Mouse (Mus musculus): Measurements from ENCODE around the gene Hsf4. TPM values are rescaled to one million over a fixed set of nuclear protein-coding genes. Genes with fewer than 3 reads are reported as not detected.

Hsf4 gene
- polyA plus RNA-seq, 1 experiment from 2014 or later = 0.33 TPM

DNA sequence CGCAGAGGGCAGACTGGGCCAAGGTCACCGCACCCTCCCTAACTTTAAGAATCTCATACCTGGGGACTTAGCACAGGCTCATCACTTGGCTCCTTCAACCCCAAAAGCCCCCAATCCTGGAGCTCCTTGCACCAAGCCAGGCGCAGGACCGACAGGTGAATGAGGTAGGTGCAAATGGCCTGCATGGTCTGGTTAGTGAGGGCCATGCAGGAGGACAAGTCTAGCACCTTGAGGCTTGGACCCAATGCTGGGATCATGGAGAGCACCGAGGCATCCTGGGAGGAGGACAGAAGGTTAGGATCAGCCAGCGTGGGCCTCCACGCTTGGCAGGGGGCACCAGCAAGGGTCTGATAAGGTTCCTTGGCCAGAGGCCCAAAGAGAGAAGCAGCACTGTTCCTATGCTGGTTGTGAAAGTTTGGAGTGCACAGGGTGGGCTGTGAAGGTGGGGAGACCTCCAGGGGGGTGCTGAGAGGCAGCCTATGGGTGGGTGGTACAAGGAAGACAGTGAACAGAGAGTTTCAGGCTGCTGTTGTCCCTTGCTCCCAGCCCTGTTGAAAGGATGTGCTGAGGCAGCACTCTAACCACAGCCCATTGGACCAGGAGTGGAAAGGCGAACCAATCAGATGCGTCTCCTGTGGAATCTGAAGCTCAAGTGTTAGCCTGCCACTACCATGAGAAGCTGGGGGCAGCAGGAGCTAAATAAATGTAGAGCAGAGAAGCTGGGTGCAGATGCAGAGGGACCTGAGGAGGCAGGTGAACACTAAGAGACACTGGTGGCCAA, 44.2 kb downstream of the Hsf4 start:
- WGBS = 67% methylated on average over 9 of the region's 9 CpGs
- H3K27ac ChIP-seq (ENCODE audit: low read depth) = no peak overlapping the region
- peaks cover 69% of the 10 kb centered on the region for H3K36me3 ChIP-seq (ENCODE audit: insufficient read depth)

DNA sequence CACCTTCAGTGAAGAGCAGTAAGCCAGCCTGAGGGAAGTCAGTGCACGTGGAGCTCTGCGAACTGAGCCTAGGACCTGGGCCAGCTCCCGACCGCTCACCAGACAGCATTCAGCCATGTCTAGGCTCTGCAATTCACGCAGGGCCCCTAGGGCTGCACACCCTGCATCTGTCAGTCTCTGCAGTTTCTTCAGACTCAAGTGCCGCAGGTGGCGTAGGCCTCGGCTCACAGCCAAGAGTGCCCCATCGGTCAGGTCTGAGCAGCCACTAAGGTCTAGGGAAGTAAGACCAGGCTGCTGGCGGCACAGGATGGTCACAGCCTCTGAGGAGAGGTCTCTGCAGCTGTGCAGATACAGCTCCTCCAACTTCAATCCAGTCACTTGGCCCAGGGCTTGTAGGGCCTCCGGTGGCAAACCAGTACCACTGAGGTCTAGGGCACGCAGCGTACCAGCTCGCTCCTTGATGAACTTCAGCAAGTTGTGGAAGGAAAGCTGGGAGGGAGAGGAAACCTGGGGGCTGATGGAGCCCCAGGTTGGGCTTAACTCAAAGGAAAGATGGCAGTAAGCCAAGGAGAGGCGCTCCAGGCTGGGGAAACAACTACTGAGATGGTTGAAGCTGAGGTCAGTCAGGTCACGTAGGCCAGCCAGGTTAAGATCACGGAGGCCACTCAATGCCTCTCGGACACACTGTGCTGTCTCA, 45.6 kb downstream of the Hsf4 start:
- DNase-seq = no peak
- Histone ChIP-seq H3K9me3 (ENCODE audit: low read depth, low read length) (no peaks in the 10 kb centered on the region), H3K27me3 (ENCODE audit: insufficient read depth, low read length) (no peaks in the 10 kb centered on the region), H3K27ac (ENCODE audit: low read depth) (no peak overlapping the region), H3K4me1 (ENCODE audit: insufficient read depth) (no peaks in the 10 kb centered on the region), H3K36me3 (ENCODE audit: insufficient read depth) (peaks cover 67% of the 10 kb centered on the region), H3K9ac (no peak overlapping the region), H3K4me3 (ENCODE audit: low read depth, low read length) (no peak overlapping the region), H3K4me2 (no peak overlapping the region)
- 82% methylated on average over 18 of the region's 18 CpGs for WGBS
- TF ChIP-seq CTCF (IDR thresholded peaks at IDR 0.05; ENCODE audit: low read depth) = no peak
- peak; percentile 32; the same call in 1 of the 2 replicates for ATAC-seq (ENCODE audit: insufficient read depth)

More for the DNA sequence above, 44.2 kb downstream of the Hsf4 start:
- Histone ChIP-seq H3K9ac (no peak overlapping the region), H3K4me2 (no peak overlapping the region), H3K9me3 (ENCODE audit: low read depth, low read length) (no peaks in the 10 kb centered on the region), H3K4me1 (ENCODE audit: insufficient read depth) (no peaks in the 10 kb centered on the region), H3K4me3 (ENCODE audit: low read depth, low read length) (no peak overlapping the region), H3K27me3 (ENCODE audit: insufficient read depth, low read length) (no peaks in the 10 kb centered on the region)
- ATAC-seq (ENCODE audit: insufficient read depth) = no peak
- no peak for DNase-seq
- no peak for TF ChIP-seq CTCF (IDR thresholded peaks at IDR 0.05; ENCODE audit: low read depth)

DNA sequence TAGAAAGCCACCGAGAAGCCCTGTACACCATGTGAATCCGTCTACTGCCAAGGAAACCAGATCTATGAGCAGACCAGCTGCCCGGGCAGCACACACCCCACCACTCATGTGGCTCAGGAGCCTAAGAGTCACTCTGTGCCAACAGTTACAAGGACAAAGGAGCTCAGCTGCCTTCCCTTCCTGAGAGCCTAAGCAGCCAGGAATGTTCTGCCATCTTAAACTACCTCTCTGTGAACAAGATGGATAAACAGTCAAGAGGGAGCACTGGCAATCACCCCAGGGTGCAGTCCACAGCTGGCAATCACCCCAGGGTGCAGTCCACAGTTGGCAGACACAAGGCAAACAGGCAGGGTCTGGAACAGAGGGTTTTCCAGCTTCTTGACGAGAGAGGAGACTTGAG, 48.3 kb downstream of the Hsf4 start:
- WGBS = 87% methylated on average over 4 of the region's 4 CpGs
- DNase-seq = no peak
- Histone ChIP-seq H3K4me1 (ENCODE audit: insufficient read depth) (no peaks in the 10 kb centered on the region), H3K27ac (ENCODE audit: low read depth) (no peak overlapping the region), H3K4me3 (ENCODE audit: low read depth, low read length) (no peak overlapping the region), H3K36me3 (ENCODE audit: insufficient read depth) (peaks cover 56% of the 10 kb centered on the region), H3K4me2 (no peak overlapping the region), H3K27me3 (ENCODE audit: insufficient read depth, low read length) (no peaks in the 10 kb centered on the region), H3K9me3 (ENCODE audit: low read depth, low read length) (no peaks in the 10 kb centered on the region), H3K9ac (no peak overlapping the region)
- TF ChIP-seq CTCF (IDR thresholded peaks at IDR 0.05; ENCODE audit: low read depth) = no peak
- no peak for ATAC-seq (ENCODE audit: insufficient read depth)

DNA sequence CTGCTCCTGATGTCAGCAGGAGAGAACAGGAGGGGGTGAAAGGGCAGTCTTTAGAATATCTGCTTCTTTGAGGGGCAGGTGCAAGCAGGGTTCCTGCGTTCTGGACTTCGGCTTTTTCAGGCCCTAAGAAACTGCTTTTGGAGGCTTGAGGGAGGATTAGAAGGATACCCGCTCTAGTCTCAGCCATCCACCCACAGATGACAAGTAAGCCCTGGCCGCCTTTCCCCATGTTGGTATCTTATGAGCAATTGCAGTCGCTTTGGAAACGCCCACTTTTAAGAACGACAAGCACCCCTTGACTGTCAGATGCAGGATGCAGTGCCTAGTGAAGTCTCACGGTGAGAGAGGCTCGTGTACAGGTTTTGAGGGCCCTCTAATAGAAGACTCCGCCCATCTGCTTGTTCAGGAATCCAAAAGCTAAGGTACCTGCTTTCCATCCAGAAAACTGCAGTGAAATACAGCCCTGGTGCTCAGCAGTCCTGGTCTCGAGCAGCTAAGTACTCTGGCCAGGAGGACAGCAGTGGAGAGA, 49.1 kb downstream of the Hsf4 start:
- H3K27me3 ChIP-seq (ENCODE audit: insufficient read depth, low read length) = no peaks in the 10 kb centered on the region
- ATAC-seq (ENCODE audit: insufficient read depth) = no peak
- WGBS = 75% methylated on average over 11 of the region's 11 CpGs
- H3K9ac ChIP-seq = no peak overlapping the region
- no peak for DNase-seq
- TF ChIP-seq CTCF (IDR thresholded peaks at IDR 0.05; ENCODE audit: low read depth) = no peak
- H3K4me3 ChIP-seq (ENCODE audit: low read depth, low read length) = no peak overlapping the region
- H3K27ac ChIP-seq (ENCODE audit: low read depth) = no peak overlapping the region
- H3K4me2 ChIP-seq = no peak overlapping the region
- H3K36me3 ChIP-seq (ENCODE audit: insufficient read depth) = peaks cover 52% of the 10 kb centered on the region
- no peaks in the 10 kb centered on the region for H3K4me1 ChIP-seq (ENCODE audit: insufficient read depth)
- no peaks in the 10 kb centered on the region for H3K9me3 ChIP-seq (ENCODE audit: low read depth, low read length)

DNA sequence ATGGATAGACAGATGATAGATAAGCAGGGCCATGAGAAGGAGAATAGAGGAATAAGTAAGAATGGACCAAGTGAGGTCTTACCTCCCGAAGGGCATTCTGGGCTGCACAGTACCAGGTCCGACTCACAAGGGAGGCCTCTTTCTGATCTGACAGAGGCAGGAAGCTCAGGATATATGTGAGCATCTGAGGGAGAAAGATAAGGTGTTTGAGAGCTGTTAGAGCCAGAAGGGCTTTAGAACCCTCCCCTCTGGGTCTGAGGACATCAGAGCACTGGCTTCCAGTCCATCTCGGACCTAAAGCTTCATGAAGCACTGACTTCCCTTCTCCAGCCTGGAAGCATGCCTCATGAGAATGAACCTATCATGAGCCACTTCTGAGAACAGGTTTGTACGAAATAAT, 53.6 kb downstream of the Hsf4 start:
- H3K4me3 ChIP-seq (ENCODE audit: low read depth, low read length) = no peak overlapping the region
- H3K36me3 ChIP-seq (ENCODE audit: insufficient read depth) = peaks cover 37% of the 10 kb centered on the region
- H3K4me1 ChIP-seq (ENCODE audit: insufficient read depth) = peaks cover 13% of the 10 kb centered on the region; the same call in 1 of the 2 replicates
- H3K27me3 ChIP-seq (ENCODE audit: insufficient read depth, low read length) = no peaks in the 10 kb centered on the region
- ATAC-seq (ENCODE audit: insufficient read depth) (no peak), DNase-seq (no peak)
- no peak overlapping the region; the same call in 1 of the 2 replicates for H3K4me2 ChIP-seq
- no peak overlapping the region for H3K27ac ChIP-seq (ENCODE audit: low read depth)
- no peak for TF ChIP-seq CTCF (IDR thresholded peaks at IDR 0.05; ENCODE audit: low read depth)
- H3K9ac ChIP-seq = no peak overlapping the region
- no peaks in the 10 kb centered on the region for H3K9me3 ChIP-seq (ENCODE audit: low read depth, low read length)
- WGBS = 86% methylated on average over 4 of the region's 4 CpGs

MicroRNAs within 50 kb of the gene (microRNA counts, 519-probe panel; counts per million panel counts)
- 2,315 counts per million, percentile 37 among the panel's probes with 10 or more counts for microRNA mmu-miR-328

Small RNA genes lying within 50 kb of the gene (microRNA-seq; reads per million reads assigned to microRNA genes)
- gene Gm27320 (ENCODE audit: borderline number of aligned reads) (not detected), gene Mir328 (ENCODE audit: borderline number of aligned reads) (255 reads per million, percentile 59 among the genes with 10 or more reads in this experiment)

Other genes with a start within 250 kb of the Hsf4 start
- gene Ces3a, start 221.2 kb upstream of the Hsf4 start, polyA plus RNA-seq (2014; fragmentation: Nextera tagmentation; extraction: Ambion mirVana) = not detected in 2 replicates
- not detected in 2 replicates for gene Ces3b, start 186.0 kb upstream of the Hsf4 start, polyA plus RNA-seq (2014; fragmentation: Nextera tagmentation; extraction: Ambion mirVana)
- not detected in 2 replicates for gene Ces4a, start 138.0 kb upstream of the Hsf4 start, polyA plus RNA-seq (2014; fragmentation: Nextera tagmentation; extraction: Ambion mirVana)
- 81.4 and 85.2 TPM in 2 replicates for gene Cbfb, start 99.1 kb upstream of the Hsf4 start, polyA plus RNA-seq (2014; fragmentation: Nextera tagmentation; extraction: Ambion mirVana)
- 35.4 and 36.1 TPM in 2 replicates for gene D230025D16Rik, start 44.7 kb upstream of the Hsf4 start, polyA plus RNA-seq (2014; fragmentation: Nextera tagmentation; extraction: Ambion mirVana)
- 17.4 and 21.2 TPM in 2 replicates for gene B3gnt9, start 14.6 kb upstream of the Hsf4 start, polyA plus RNA-seq (2014; fragmentation: Nextera tagmentation; extraction: Ambion mirVana)
- 24.3 and 26.1 TPM in 2 replicates for gene Tradd, start 5.2 kb upstream of the Hsf4 start, polyA plus RNA-seq (2014; fragmentation: Nextera tagmentation; extraction: Ambion mirVana)
- gene Fbxl8, start 5.2 kb upstream of the Hsf4 start, polyA plus RNA-seq (2014; fragmentation: Nextera tagmentation; extraction: Ambion mirVana) = 3.8 and 4.6 TPM in 2 replicates
- 0.61 and 1.1 TPM in 2 replicates for gene Nol3, start 6.3 kb downstream of the Hsf4 start, polyA plus RNA-seq (2014; fragmentation: Nextera tagmentation; extraction: Ambion mirVana)
- gene 4931428F04Rik, start 20.1 kb downstream of the Hsf4 start, polyA plus RNA-seq (2014; fragmentation: Nextera tagmentation; extraction: Ambion mirVana) = 9.0 and 9.5 TPM in 2 replicates
- 31.9 and 33.3 TPM in 2 replicates for gene Exoc3l, start 26.3 kb downstream of the Hsf4 start, polyA plus RNA-seq (2014; fragmentation: Nextera tagmentation; extraction: Ambion mirVana)
- 102 and 112 TPM in 2 replicates for gene E2f4, start 27.9 kb downstream of the Hsf4 start, polyA plus RNA-seq (2014; fragmentation: Nextera tagmentation; extraction: Ambion mirVana)
- gene Elmo3, start 35.8 kb downstream of the Hsf4 start, polyA plus RNA-seq (2014; fragmentation: Nextera tagmentation; extraction: Ambion mirVana) = 5.2 and 8.0 TPM in 2 replicates
- gene Lrrc29, start 56.5 kb downstream of the Hsf4 start, polyA plus RNA-seq (2014; fragmentation: Nextera tagmentation; extraction: Ambion mirVana) = 2.7 and 3.1 TPM in 2 replicates
- gene Tmem208, start 56.6 kb downstream of the Hsf4 start, polyA plus RNA-seq (2014; fragmentation: Nextera tagmentation; extraction: Ambion mirVana) = 108 and 115 TPM in 2 replicates
- gene Fhod1, start 78.2 kb downstream of the Hsf4 start, polyA plus RNA-seq (2014; fragmentation: Nextera tagmentation; extraction: Ambion mirVana) = 15.8 and 18.8 TPM in 2 replicates
- gene Slc9a5, start 79.0 kb downstream of the Hsf4 start, polyA plus RNA-seq (2014; fragmentation: Nextera tagmentation; extraction: Ambion mirVana) = 9.9 and 10.9 TPM in 2 replicates
- gene Plekhg4, start 103.5 kb downstream of the Hsf4 start, polyA plus RNA-seq (2014; fragmentation: Nextera tagmentation; extraction: Ambion mirVana) = 1.8 and 1.9 TPM in 2 replicates
- gene Kctd19, start 143.7 kb downstream of the Hsf4 start, polyA plus RNA-seq (2014; fragmentation: Nextera tagmentation; extraction: Ambion mirVana) = 0.12 and 0.32 TPM in 2 replicates
- gene Lrrc36, start 143.8 kb downstream of the Hsf4 start, polyA plus RNA-seq (2014; fragmentation: Nextera tagmentation; extraction: Ambion mirVana) = 0.34 and 0.50 TPM in 2 replicates
- gene Tppp3, start 201.7 kb downstream of the Hsf4 start, polyA plus RNA-seq (2014; fragmentation: Nextera tagmentation; extraction: Ambion mirVana) = 41.1 and 42.3 TPM in 2 replicates
- gene Zdhhc1, start 227.1 kb downstream of the Hsf4 start, polyA plus RNA-seq (2014; fragmentation: Nextera tagmentation; extraction: Ambion mirVana) = 40.0 and 41.9 TPM in 2 replicates
- 4.8 and 5.9 TPM in 2 replicates for gene Hsd11b2, start 249.0 kb downstream of the Hsf4 start, polyA plus RNA-seq (2014; fragmentation: Nextera tagmentation; extraction: Ambion mirVana)